Mouse (Mus musculus): Measurements from ENCODE around the gene Crtc2.

- TF ChIP-seq EP300 (IDR thresholded peaks at IDR 0.05; ENCODE audit: low read depth in 1 of 2, low read length in 2 of 2) (no peak), CTCF (IDR thresholded peaks at IDR 0.05 in 2 of 3, conservative IDR thresholded peaks at IDR 0.05 in 1 of 3; ENCODE audit: control insufficient read depth in 1 of 3, insufficient read depth in 1 of 3, low read depth in 2 of 3, low read length in 3 of 3, poor library complexity in 1 of 3, severe bottlenecking in 1 of 3) (no peak), GATA1 (IDR thresholded peaks at IDR 0.05; ENCODE audit: low read depth, low read length) (no peak), MXI1 (IDR thresholded peaks at IDR 0.05; ENCODE audit: low read depth, low read length) (no peak), POLR2AphosphoS5 (IDR thresholded peaks at IDR 0.05; ENCODE audit: borderline replicate concordance, low read depth, low read length) (no peak)
These were observed 4.6 kb downstream of the Crtc2 start for GRCm38 (mm10) chr3:90258521-90258920.
